In genomic region chr12:100353954-100354353, GRCm38 (mm10) we compare ENCODE assay signal across 12 mouse cellular contexts.
DNase-seq lines count a peak whose midpoint lies in the region.
"Had no signal": no experiment of that assay in that cellular context is flagged by ENCODE, and none has a peak within 500 bp of the region (broad histone marks: within the 10 kb centered on the region; RNA-seq: fewer than 3 reads in every experiment).

No protein-coding gene starts in this region.

- DNase-seq in left cerebral cortex, postnatal 4 days: peak; percentile 10
- no peak for DNase-seq in left cerebral cortex, adult 18-20 months (ENCODE audit: low spot score in 2 of 2)
- DNase-seq in NIH3T3 (ENCODE audit: low read depth): peak; percentile 68
- DNase-seq in cerebellum, adult 9-10 months: peak; percentile 55
- DNase-seq in retina, postnatal 1 day: no peak
- no peak for DNase-seq in embryo, embryonic 9.5 days (ENCODE audit: extremely low spot score)
- DNase-seq in urinary bladder, postnatal 36 days (ENCODE audit: low spot score in 2 of 2): no peak
- DNase-seq: heart, adult 2 months; heart, postnatal 10 days; kidney, adult 2 months; liver; lung, embryonic 14.5 days had no signal

- intact Hi-C loops in left cerebral cortex, postnatal 4 days (cut with DNase I): no loop called here

Comparison
In these comparisons a context has a peak if more than half of its experiments do, and no peak if none do; other contexts are left out.
1. DNase-seq: peak in left cerebral cortex, postnatal 4 days (single experiment), NIH3T3 (single experiment) and cerebellum, adult 9-10 months (single experiment); none in left cerebral cortex, adult 18-20 months (0 of 2), retina, postnatal 1 day (single experiment), embryo, embryonic 9.5 days (single experiment) and urinary bladder, postnatal 36 days (0 of 2).